In the genomic region with DNA sequence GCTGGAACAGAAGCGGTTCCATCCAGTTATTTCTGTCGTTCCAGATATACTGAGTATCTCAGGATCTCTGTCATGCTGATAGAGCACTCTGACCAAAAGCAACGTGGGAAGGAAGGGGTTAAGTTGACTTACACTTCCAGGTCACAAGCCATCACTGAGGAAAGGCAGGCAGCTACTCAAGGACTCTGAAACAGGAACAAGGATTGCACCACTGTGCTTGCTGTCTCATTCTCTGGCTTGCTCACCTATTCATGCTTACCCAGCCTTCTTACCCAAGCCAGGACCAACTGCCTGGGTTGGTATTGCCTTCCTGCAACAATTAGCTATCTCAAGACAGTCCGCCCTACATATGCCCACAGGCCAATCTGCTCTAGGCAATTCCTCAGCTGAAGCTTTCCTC, we compare ENCODE assay signal across 18 mouse cellular contexts. TPM values are rescaled to one million over a fixed set of nuclear protein-coding genes. Genes with fewer than 3 reads are reported as not detected.
DNase-seq lines count a peak whose midpoint lies in the region; ATAC-seq and TF ChIP-seq lines count a peak whose summit lies in the region.
"Had no signal": no experiment of that assay in that cellular context is flagged by ENCODE, and none has a peak within 500 bp of the region (broad histone marks: within the 10 kb centered on the region; RNA-seq: fewer than 3 reads in every experiment).

No protein-coding gene starts in this region.

- no peaks in the 10 kb centered on the region for H3K36me3 ChIP-seq in heart, embryonic 15.5 days
- H3K36me3 ChIP-seq in midbrain, embryonic 11.5 days (ENCODE audit: control insufficient read depth, insufficient read depth, low read length), result no peaks in the 10 kb centered on the region
- no peaks in the 10 kb centered on the region for H3K36me3 ChIP-seq in midbrain, embryonic 10.5 days
- H3K36me3 ChIP-seq in hindbrain, embryonic 16.5 days (ENCODE audit: control insufficient read depth, insufficient read depth, low read length), result no peaks in the 10 kb centered on the region
- H3K36me3 ChIP-seq in kidney, adult 2 months (ENCODE audit: control insufficient read depth, insufficient read depth, low read length), result no peaks in the 10 kb centered on the region
- H3K36me3 ChIP-seq: forebrain, embryonic 12.5 days; hindbrain, embryonic 12.5 days; limb, embryonic 15.5 days had no signal

- H3K9me3 ChIP-seq in heart, embryonic 15.5 days (replicated peaks), result no peaks in the 10 kb centered on the region
- no peaks in the 10 kb centered on the region for H3K9me3 ChIP-seq in midbrain, embryonic 11.5 days (ENCODE audit: control insufficient read depth, low read length)
- H3K9me3 ChIP-seq in midbrain, embryonic 10.5 days (replicated peaks), result no peaks in the 10 kb centered on the region
- no peaks in the 10 kb centered on the region for H3K9me3 ChIP-seq in hindbrain, embryonic 16.5 days (ENCODE audit: control insufficient read depth, low read length)
- H3K9me3 ChIP-seq: forebrain, embryonic 12.5 days; hindbrain, embryonic 12.5 days; limb, embryonic 15.5 days had no signal

- DNase-seq in heart, postnatal 25 days (ENCODE audit: low spot score), result no peak
- peak; percentile 67 for DNase-seq in midbrain, embryonic 11.5 days (ENCODE audit: low spot score, missing footprints)
- DNase-seq in midbrain, embryonic 10.5 days (ENCODE audit: low spot score), result no peak
- DNase-seq in ovary, postnatal 14 days (ENCODE audit: low spot score), result no peak
- DNase-seq in kidney, adult 2 months, result no peak
- DNase-seq: adrenal gland, postnatal 10 days; B cell, adult 2 months; cerebellum, adult 9-11 months; kidney, adult 18-20 months had no signal

- 56% methylated on average over 4 of the region's 4 CpGs for WGBS in heart, embryonic 15.5 days
- 74% methylated on average over 4 of the region's 4 CpGs for whole genome bisulfite sequencing in midbrain, embryonic 11.5 days
- WGBS in midbrain, embryonic 10.5 days, result 71% methylated on average over 4 of the region's 4 CpGs
- 86% methylated on average over 4 of the region's 4 CpGs for WGBS in hindbrain, embryonic 16.5 days
- 56% methylated on average over 4 of the region's 4 CpGs for WGBS in kidney, adult 2 months

- intact Hi-C loops in heart, postnatal 25 days (cut with DNase I), result no loop called here

- H3K27ac ChIP-seq in heart, embryonic 15.5 days, result no peak overlapping the region
- H3K27ac ChIP-seq in midbrain, embryonic 11.5 days (ENCODE audit: low read depth, low read length), result no peak overlapping the region
- no peak overlapping the region for H3K27ac ChIP-seq in midbrain, embryonic 10.5 days (replicated peaks)
- H3K27ac ChIP-seq in hindbrain, embryonic 16.5 days (ENCODE audit: low read depth, low read length), result no peak overlapping the region
- H3K27ac ChIP-seq in kidney, adult 2 months (ENCODE audit: insufficient read depth, low read depth, low read length), result no peak overlapping the region
- H3K27ac ChIP-seq: forebrain, embryonic 12.5 days; hindbrain, embryonic 12.5 days; limb, embryonic 15.5 days had no signal

- ATAC-seq in heart, embryonic 15.5 days (replicated peaks; ENCODE audit: insufficient number of reproducible peaks, insufficient read depth, low FRiP score, low read depth), result no peak
- ATAC-seq in midbrain, embryonic 11.5 days (ENCODE audit: low FRiP score), result no peak
- peak; percentile 96 for ATAC-seq in megakaryocyte, adult 5-6 weeks (ENCODE audit: poor library complexity, severe bottlenecking)
- ATAC-seq in hindbrain, embryonic 16.5 days, result no peak

- no peaks in the 10 kb centered on the region for H3K4me1 ChIP-seq in heart, embryonic 15.5 days (replicated peaks)
- H3K4me1 ChIP-seq in midbrain, embryonic 11.5 days (ENCODE audit: control insufficient read depth, insufficient read depth, low read length), result no peaks in the 10 kb centered on the region
- no peaks in the 10 kb centered on the region for H3K4me1 ChIP-seq in midbrain, embryonic 10.5 days
- no peaks in the 10 kb centered on the region for H3K4me1 ChIP-seq in hindbrain, embryonic 16.5 days (ENCODE audit: control insufficient read depth, insufficient read depth, low read depth, low read length)
- no peaks in the 10 kb centered on the region for H3K4me1 ChIP-seq in kidney, adult 2 months (ENCODE audit: control insufficient read depth, insufficient read depth, low read length)
- H3K4me1 ChIP-seq: forebrain, embryonic 12.5 days; hindbrain, embryonic 12.5 days had no signal

- TF ChIP-seq CTCF in kidney, adult 2 months (conservative IDR thresholded peaks at IDR 0.05; ENCODE audit: insufficient read depth, insufficient read length, low read depth, low read length), result no peak

- TF ChIP-seq POLR2A in kidney, adult 2 months (IDR thresholded peaks at IDR 0.05; ENCODE audit: low read depth, low read length), result no peak

- H3K4me2 ChIP-seq in heart, embryonic 15.5 days, result 0 out of 2 replicates have a peak overlapping the region, but pooled peaks have one; percentile 21
- H3K4me2 ChIP-seq in midbrain, embryonic 11.5 days, result no peak overlapping the region
- no peak overlapping the region for H3K4me2 ChIP-seq in hindbrain, embryonic 16.5 days (ENCODE audit: low read length)
- H3K4me2 ChIP-seq: forebrain, embryonic 12.5 days; limb, embryonic 15.5 days had no signal

- no peak overlapping the region for H3K4me3 ChIP-seq in heart, embryonic 15.5 days
- no peak overlapping the region for H3K4me3 ChIP-seq in midbrain, embryonic 11.5 days (ENCODE audit: low read depth, low read length)
- no peak overlapping the region for H3K4me3 ChIP-seq in midbrain, embryonic 10.5 days
- no peak overlapping the region for H3K4me3 ChIP-seq in hindbrain, embryonic 16.5 days (ENCODE audit: low read length)
- no peak overlapping the region for H3K4me3 ChIP-seq in kidney, adult 2 months (ENCODE audit: insufficient read depth, low read depth, low read length)
- H3K4me3 ChIP-seq: forebrain, embryonic 12.5 days; hindbrain, embryonic 12.5 days; limb, embryonic 15.5 days; myocyte had no signal

- no peaks in the 10 kb centered on the region for H3K27me3 ChIP-seq in heart, embryonic 15.5 days
- H3K27me3 ChIP-seq in midbrain, embryonic 11.5 days (ENCODE audit: control insufficient read depth, insufficient read depth, low read length), result no peaks in the 10 kb centered on the region
- no peaks in the 10 kb centered on the region for H3K27me3 ChIP-seq in midbrain, embryonic 10.5 days (ENCODE audit: low read depth, poor library complexity, severe bottlenecking)
- H3K27me3 ChIP-seq in hindbrain, embryonic 16.5 days (replicated peaks; ENCODE audit: control insufficient read depth, insufficient read depth, low read length), result no peaks in the 10 kb centered on the region
- no peaks in the 10 kb centered on the region for H3K27me3 ChIP-seq in kidney, adult 2 months (replicated peaks; ENCODE audit: control insufficient read depth, insufficient read depth, low read length)
- H3K27me3 ChIP-seq: forebrain, embryonic 12.5 days; hindbrain, embryonic 12.5 days; limb, embryonic 15.5 days had no signal

- H3K9ac ChIP-seq in heart, embryonic 15.5 days, result no peak overlapping the region
- H3K9ac ChIP-seq in midbrain, embryonic 11.5 days (ENCODE audit: low read length), result no peak overlapping the region
- no peak overlapping the region for H3K9ac ChIP-seq in hindbrain, embryonic 16.5 days (ENCODE audit: low read depth, low read length)
- H3K9ac ChIP-seq: forebrain, embryonic 12.5 days; hindbrain, embryonic 12.5 days; limb, embryonic 15.5 days had no signal

RNA-seq across cellular contexts. Expression of gene Gm5447, which starts 31.0 kb away (rescaled TPM):
- polyA plus RNA-seq in heart, embryonic 15.5 days (2015; fragmentation: Nextera tagmentation; extraction: Ambion mirVana), result 0.06 and 0.10 TPM in 2 replicates
- not detected for total RNA-seq in heart, postnatal 25 days (2021)
- polyA plus RNA-seq in midbrain, embryonic 11.5 days (2014; fragmentation: Nextera tagmentation; extraction: Ambion mirVana), result not detected in 2 replicates
- 0.10 and 0.29 TPM in 2 replicates for polyA plus RNA-seq in midbrain, embryonic 10.5 days (2016; fragmentation: Nextera tagmentation; extraction: Ambion mirVana)
- 0.07 TPM in 1 of 2 replicates, not detected in the other for total RNA-seq in megakaryocyte, adult 5-6 weeks (2015)
- 0.59 TPM in 1 of 2 replicates, not detected in the other for total RNA-seq in megakaryocyte, adult 5-6 weeks (2017)
- polyA plus RNA-seq in hindbrain, embryonic 16.5 days (2015; fragmentation: Nextera tagmentation; extraction: Ambion mirVana), result 0.09 TPM in 1 of 2 replicates, not detected in the other
- polyA plus RNA-seq in kidney, adult 2 months (2012; rRNA removed), result 0.04 and 0.08 TPM in 2 replicates
- total RNA-seq: ES-E14; heart, adult 8-10 months had no signal
- polyA plus RNA-seq: myocyte had no signal

RNA-seq across cellular contexts. Expression of gene Exoc2, which starts 31.1 kb away (rescaled TPM):
- polyA plus RNA-seq in heart, embryonic 15.5 days (2015; fragmentation: Nextera tagmentation; extraction: Ambion mirVana), result 18.6 and 20.1 TPM in 2 replicates
- total RNA-seq in heart, postnatal 25 days (2021), result 10 to 100 TPM; 15.6 to 16.1 TPM
- polyA plus RNA-seq in midbrain, embryonic 11.5 days (2014; fragmentation: Nextera tagmentation; extraction: Ambion mirVana), result 41.3 and 49.9 TPM in 2 replicates
- 36.2 and 40.0 TPM in 2 replicates for polyA plus RNA-seq in midbrain, embryonic 10.5 days (2016; fragmentation: Nextera tagmentation; extraction: Ambion mirVana)
- 51.4 and 59.8 TPM in 2 replicates for total RNA-seq in megakaryocyte, adult 5-6 weeks (2015)
- total RNA-seq in megakaryocyte, adult 5-6 weeks (2017), result 51.5 and 53.6 TPM in 2 replicates
- polyA plus RNA-seq in hindbrain, embryonic 16.5 days (2015; fragmentation: Nextera tagmentation; extraction: Ambion mirVana), result 46.7 and 51.8 TPM in 2 replicates
- polyA plus RNA-seq in kidney, adult 2 months (2012; rRNA removed), result 9.1 and 10.2 TPM in 2 replicates

RNA-seq across cellular contexts. Expression of gene Hus1b, which starts 57.4 kb away (rescaled TPM):
- not detected in 2 replicates for polyA plus RNA-seq in heart, embryonic 15.5 days (2015; fragmentation: Nextera tagmentation; extraction: Ambion mirVana)
- not detected for total RNA-seq in heart, postnatal 25 days (2021)
- 0.14 TPM in 1 of 2 replicates, not detected in the other for polyA plus RNA-seq in midbrain, embryonic 11.5 days (2014; fragmentation: Nextera tagmentation; extraction: Ambion mirVana)
- 0.10 TPM in 1 of 2 replicates, not detected in the other for polyA plus RNA-seq in midbrain, embryonic 10.5 days (2016; fragmentation: Nextera tagmentation; extraction: Ambion mirVana)
- 0.65 and 0.98 TPM in 2 replicates for total RNA-seq in megakaryocyte, adult 5-6 weeks (2015)
- 0.98 and 1.3 TPM in 2 replicates for total RNA-seq in megakaryocyte, adult 5-6 weeks (2017)
- not detected in 2 replicates for polyA plus RNA-seq in hindbrain, embryonic 16.5 days (2015; fragmentation: Nextera tagmentation; extraction: Ambion mirVana)
- polyA plus RNA-seq in kidney, adult 2 months (2012; rRNA removed), result 0.12 TPM in 1 of 2 replicates, not detected in the other
- polyA plus RNA-seq: forebrain, embryonic 12.5 days; hindbrain, embryonic 12.5 days; limb, embryonic 15.5 days; myocyte had no signal
